Mouse (Mus musculus) thymus, adult 2 months (tissue): Measurements from ENCODE around the gene Vamp8.

Experiments used
- CTCF ChIP-seq: fragments of 200-500 bp; IDR thresholded peaks from 2 replicates; pipeline ENCODE4 v1.5.1; 2012; ENCODE audit warnings: mild to moderate bottlenecking, control low read depth, low read length, moderate library complexity, borderline replicate concordance; ENCODE audit not compliant: control insufficient read depth, poor library complexity, insufficient read depth; ENCODE audit errors: extremely low read depth
- POLR2A ChIP-seq: fragments of 200-500 bp; IDR thresholded peaks from 2 replicates; pipeline ENCODE4 v1.6.1; 2012; ENCODE audit warnings: mild to moderate bottlenecking, low read length, control low read depth, moderate library complexity; ENCODE audit not compliant: control insufficient read depth, poor library complexity, insufficient read depth; ENCODE audit errors: extremely low read depth

DNA sequence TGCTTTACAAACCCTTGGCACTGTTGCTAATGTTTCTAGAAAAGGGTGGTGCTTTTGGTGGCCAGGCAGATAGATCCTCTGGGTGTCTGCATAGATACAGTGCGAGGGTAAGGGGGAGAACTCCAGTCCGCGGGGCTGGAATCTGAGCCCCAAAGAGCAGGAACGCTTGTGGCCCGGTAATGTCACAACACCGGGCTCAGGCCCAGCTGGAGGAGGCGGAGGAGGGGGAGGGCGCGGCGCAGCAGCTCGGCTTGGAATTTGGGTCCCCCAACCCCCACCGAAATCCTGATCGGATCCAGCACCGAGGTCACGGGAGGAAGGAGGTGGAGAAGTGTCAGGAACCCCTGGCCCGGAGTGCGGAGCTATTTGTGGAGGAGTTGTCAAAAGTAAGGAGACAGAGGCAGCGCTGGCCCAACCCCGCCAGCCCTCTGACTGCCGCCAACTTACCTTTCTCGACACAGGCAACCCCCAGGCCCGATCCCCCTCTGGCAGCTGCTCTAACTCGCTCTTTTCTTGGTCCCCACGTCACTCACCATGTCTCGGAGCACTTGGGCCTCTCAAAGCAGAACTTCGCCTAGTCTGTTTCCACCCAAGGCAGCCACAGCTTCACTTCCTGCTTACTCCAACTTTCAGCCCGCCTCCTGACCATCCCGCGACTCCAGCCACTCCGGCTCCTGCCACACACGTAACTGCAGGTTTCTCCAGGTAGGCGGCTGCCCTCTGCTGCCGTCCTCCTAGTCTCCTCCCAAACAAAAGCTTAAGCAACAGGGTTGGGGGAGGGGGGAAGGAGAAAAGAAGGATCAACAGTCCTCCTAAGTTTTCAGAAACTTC, at the start of gene Vamp8:
- TF ChIP-seq POLR2A (peak; percentile 18; the same call in 1 of the 2 replicates), CTCF (peak; percentile 5; the same call in 1 of the 2 replicates)
